Mouse (Mus musculus) gonadal fat pad, adult 2 months (tissue): Measurements from ENCODE around the gene Mrps5. TPM values are rescaled to one million over a fixed set of nuclear protein-coding genes. Genes with fewer than 3 reads are reported as not detected.

ENCODE experiments used
- DNase-seq: peaks from one replicate; pipeline ENCODE4 v3.0.0-alpha.2; 2012; ENCODE audit warnings: low read depth
- polyA plus RNA-seq: library from polyadenylated mRNA; depleted of rRNA; stranded (reverse); fragments of >200 nt; gene quantifications from 2 replicates; pipeline ENCODE4 v1.2.3, GENCODE M21; 2012

Gene Mrps5
- polyA plus RNA-seq, 1 experiment, result 44.0 TPM

- no peak for DNase-seq
Measured at GRCm38 (mm10) chr2:127619311-127619710, 32.3 kb downstream of the Mrps5 start.

DNA sequence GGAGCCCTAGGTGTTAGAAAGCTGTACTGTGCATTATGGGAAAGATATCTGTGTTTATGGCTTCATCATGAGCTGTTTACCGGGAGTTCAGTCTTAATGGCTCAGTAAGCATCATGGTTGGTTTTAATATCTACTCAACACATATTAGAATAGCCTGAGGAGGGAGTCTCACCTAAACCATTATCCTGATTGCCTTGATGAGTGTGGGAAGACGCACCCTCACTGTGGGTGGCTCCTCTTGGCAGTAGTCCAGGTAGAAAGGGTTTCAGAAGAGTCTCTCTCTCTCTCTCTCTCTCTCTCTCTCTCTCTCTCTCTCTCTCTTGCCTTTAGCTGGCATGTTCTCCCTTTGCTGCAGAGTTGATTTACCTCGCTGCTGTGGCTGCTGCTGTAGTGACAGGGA is 35.0 kb downstream of the Mrps5 start:
- DNase-seq, result no peak

DNA sequence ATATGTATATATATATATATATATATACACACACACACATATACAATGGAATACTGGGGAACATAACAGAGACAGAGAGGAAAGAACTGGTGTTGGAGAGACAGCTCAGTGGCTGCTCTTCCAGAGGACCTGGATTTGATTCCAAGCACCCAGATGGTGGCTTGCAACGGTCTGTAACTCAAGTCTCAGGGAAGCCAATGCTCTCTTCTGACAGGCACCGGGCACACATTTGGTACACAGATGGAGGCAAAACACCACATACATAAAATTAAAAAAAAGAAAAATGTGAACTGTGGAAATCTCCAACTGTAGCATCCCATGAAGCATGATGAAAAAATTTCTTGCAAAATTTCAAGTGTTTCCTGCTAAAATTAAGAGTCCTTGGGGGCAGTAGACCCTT is 37.8 kb downstream of the Mrps5 start:
- DNase-seq, result no peak

DNA sequence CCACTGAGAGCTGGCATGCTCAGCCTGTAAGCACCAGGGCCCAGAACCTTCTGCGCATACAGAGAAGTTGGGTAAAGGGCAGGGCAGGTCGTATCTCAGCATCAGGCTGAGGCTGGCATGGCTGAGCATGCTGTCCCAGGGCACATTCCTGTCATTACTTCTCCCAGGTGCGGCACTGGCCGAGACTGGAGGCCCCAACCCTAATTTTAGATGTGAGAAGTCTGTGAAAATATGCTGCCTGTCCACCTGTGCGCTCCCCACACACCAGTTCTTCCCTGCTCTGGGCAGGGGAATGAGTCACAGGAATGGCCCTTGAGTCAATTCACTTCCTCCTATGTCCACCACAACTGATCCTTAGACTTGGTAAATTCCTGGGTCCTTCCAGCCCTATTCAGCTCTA is 38.6 kb downstream of the Mrps5 start:
- no peak for DNase-seq

GRCm38 (mm10) chr2:127627354-127627753 is 40.3 kb downstream of the Mrps5 start:
- no peak for DNase-seq

DNA sequence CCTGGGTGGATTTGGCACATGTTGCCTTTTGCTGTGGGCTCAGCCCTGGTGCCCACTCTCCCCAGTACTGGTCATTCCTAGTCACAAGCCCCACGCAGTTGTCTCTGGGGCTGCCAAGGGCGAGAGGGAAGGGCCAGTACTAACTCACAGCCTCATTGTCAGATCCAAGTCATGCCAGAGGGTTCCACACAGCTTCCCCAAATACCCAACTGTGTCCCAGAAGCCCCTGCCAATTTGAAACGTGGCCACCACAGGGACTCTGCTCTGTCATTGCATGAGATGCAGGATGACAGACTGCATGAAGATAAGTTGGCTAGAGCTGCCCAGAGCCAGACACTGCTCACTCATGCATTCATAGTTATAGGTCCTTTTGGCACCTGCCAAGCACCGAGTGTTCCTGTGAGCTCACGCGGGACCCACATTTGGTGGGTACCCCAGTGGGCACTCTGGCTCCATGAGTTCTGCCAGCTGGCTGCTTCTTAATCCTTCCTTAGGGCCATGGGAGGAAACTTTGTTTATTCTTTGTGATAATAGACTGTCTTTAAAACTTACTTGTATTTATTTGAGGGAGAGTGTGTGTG is 41.1 kb downstream of the Mrps5 start:
- no peak for DNase-seq

GRCm38 (mm10) chr2:127632601-127633000 is 45.6 kb downstream of the Mrps5 start:
- DNase-seq, result no peak

GRCm38 (mm10) chr2:127635581-127635980 is 48.6 kb downstream of the Mrps5 start:
- DNase-seq, result no peak

GRCm38 (mm10) chr2:127638973-127639372 is 52.0 kb downstream of the Mrps5 start:
- DNase-seq, result no peak

DNA sequence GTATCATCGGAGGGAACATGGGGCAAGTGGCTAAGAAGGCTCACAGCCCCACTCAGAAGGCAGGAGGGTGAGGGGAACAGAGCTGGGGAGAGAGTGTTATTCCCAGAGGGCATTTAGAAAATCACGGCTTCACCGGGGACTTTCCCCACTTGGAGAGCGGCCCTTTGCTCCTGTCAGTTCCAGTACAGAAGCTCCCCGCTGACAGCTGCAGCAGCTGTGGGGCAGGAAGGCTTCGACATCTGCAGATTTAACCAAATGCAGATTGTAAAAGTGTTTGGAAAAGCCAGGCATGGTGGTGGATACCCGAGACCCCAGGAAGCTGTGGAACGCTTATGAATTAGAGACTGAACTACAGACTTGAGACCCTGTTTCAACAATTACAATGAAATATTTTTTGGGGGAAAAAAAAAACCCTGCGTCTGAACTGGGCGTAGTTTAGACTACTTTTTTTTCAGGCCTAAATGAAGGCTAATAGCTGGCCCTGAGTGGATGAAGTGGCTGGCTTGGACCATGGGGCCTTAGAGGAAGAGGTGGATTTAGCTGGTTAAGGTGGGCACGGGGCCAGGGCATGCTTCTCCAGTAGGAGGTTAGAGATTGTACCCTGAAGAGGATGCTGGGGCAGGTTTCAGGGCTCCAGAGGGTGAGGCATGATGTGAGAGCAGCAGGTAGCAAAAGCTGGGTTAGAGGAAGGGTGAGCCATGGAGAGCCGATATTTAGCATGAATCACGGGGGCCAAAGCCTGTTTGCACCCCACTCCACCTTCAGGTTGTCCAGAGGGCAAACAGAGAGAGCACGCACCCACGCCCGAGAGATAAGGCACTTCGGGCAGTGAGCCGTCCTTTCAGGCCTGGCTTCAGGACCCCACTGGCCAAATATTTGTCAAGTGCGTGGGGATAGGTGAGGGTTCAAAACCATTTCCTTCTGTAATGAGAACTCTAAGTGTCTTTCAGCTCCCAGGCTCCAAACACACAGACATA is 57.0 kb downstream of the Mrps5 start:
- DNase-seq, result no peak

DNA sequence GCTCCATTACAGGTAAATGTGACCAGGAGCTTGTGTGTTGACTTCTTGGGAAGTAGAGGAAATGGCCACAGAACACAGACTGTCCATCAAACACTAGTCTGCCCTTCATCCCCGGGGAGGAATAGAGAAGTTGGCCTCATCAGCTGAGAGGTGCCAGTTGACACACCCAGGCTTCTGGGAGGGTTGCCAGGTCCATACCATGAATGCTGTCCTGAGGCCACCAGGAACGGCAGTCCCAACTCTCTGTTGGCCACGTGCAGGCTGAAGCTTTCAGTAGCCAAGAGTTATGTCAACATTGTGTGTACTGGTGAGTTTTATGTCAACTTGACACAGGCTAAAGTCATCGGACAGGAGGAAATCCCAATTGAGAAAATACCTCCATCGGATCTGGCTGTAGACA is 59.9 kb downstream of the Mrps5 start:
- no peak for DNase-seq

DNA sequence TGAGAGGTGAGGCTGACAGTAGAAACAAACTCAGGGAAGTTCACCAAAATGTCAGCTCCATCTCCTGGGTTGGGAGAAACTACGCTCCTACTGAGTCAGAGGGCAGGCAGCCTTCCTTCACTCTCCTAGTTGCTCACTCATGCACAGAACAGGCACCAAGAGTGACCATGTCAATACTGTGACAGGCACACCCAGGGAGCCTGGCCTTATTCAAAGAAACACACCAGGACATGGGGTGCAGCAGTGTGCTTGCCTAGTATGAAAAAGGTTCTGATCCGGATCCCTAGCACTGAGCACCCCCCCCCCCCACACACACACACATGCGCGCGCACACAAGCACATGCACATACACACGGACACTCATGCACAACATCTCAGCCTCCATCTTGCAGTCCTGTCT is 61.1 kb downstream of the Mrps5 start:
- no peak for DNase-seq

GRCm38 (mm10) chr2:127649921-127650320 is 62.9 kb downstream of the Mrps5 start:
- no peak for DNase-seq

GRCm38 (mm10) chr2:127651601-127652000 is 64.6 kb downstream of the Mrps5 start:
- DNase-seq, result no peak

- DNase-seq, result no peak
Measured at GRCm38 (mm10) chr2:127652335-127652734, 65.3 kb downstream of the Mrps5 start.

- no peak for DNase-seq
Measured at GRCm38 (mm10) chr2:127652805-127653204, 65.8 kb downstream of the Mrps5 start.

GRCm38 (mm10) chr2:127654786-127655185 is 67.8 kb downstream of the Mrps5 start:
- DNase-seq, result no peak

GRCm38 (mm10) chr2:127655419-127655818 is 68.4 kb downstream of the Mrps5 start:
- no peak for DNase-seq

GRCm38 (mm10) chr2:127656086-127656720 is 69.2 kb downstream of the Mrps5 start, which contains the start of gene Mal:
Mal (minus strand) TSS chr2:127656695.
- no peak for DNase-seq
